Mouse (Mus musculus) cerebellum, postnatal 36 days (tissue): ENCODE measurements at regions not wholly inside any gene's neighbourhood (a gene's known extent, or its start where the extent isn't known, plus 50 kb on each side); places are given as distances from the start of the nearest gene placed in this dataset.

Experiments used
- DNase-seq, 2 experiments: peaks; one replicate each; pipeline ENCODE4 v3.0.0; 2021 to 2022; ENCODE audit warnings: mixed read lengths in 2 of 2

GRCm38 (mm10) chr3:50761766-50762165 lies 318.4 kb upstream of the Slc7a11 start:
- DNase-seq = no peak

GRCm38 (mm10) chr3:50758106-50758505 lies 314.7 kb upstream of the Slc7a11 start:
- DNase-seq = no peak

- no peak for DNase-seq
Measured at GRCm38 (mm10) chr3:50737173-50737572, 293.8 kb upstream of the Slc7a11 start.

GRCm38 (mm10) chr3:50719035-50719434 lies 275.6 kb upstream of the Slc7a11 start:
- no peak for DNase-seq

- DNase-seq = no peak
Measured at GRCm38 (mm10) chr3:50713463-50713862, 270.0 kb upstream of the Slc7a11 start.

- DNase-seq = no peak
Measured at GRCm38 (mm10) chr3:50709415-50709989, 266.1 kb upstream of the Slc7a11 start.

- no peak for DNase-seq
Measured at GRCm38 (mm10) chr3:50706707-50707106, 263.3 kb upstream of the Slc7a11 start.

- DNase-seq = no peak
Measured at GRCm38 (mm10) chr3:50694904-50695680, 251.7 kb upstream of the Slc7a11 start.

GRCm38 (mm10) chr3:50694497-50694896 lies 251.1 kb upstream of the Slc7a11 start:
- peak; percentile 22 to 39 for DNase-seq

GRCm38 (mm10) chr3:50692306-50692705 lies 248.9 kb upstream of the Slc7a11 start:
- no peak for DNase-seq

GRCm38 (mm10) chr3:50690750-50691149 lies 247.3 kb upstream of the Slc7a11 start:
- no peak for DNase-seq

GRCm38 (mm10) chr3:50689375-50689774 lies 246.0 kb upstream of the Slc7a11 start:
- no peak for DNase-seq

- DNase-seq = no peak
Measured at GRCm38 (mm10) chr3:50687755-50688154, 244.3 kb upstream of the Slc7a11 start.

GRCm38 (mm10) chr3:50678611-50678988 lies 235.2 kb upstream of the Slc7a11 start:
- no peak for DNase-seq

GRCm38 (mm10) chr3:50677953-50678610 lies 234.7 kb upstream of the Slc7a11 start:
- no peak for DNase-seq

GRCm38 (mm10) chr3:50675769-50676168 lies 232.4 kb upstream of the Slc7a11 start:
- DNase-seq = no peak

GRCm38 (mm10) chr3:50674860-50675566 lies 231.6 kb upstream of the Slc7a11 start:
- no peak for DNase-seq

- DNase-seq = no peak
Measured at GRCm38 (mm10) chr3:50665316-50665715, 221.9 kb upstream of the Slc7a11 start.

GRCm38 (mm10) chr3:50660966-50661365 lies 217.6 kb upstream of the Slc7a11 start:
- no peak for DNase-seq

GRCm38 (mm10) chr3:50660566-50660965 lies 217.2 kb upstream of the Slc7a11 start:
- DNase-seq = no peak

- no peak for DNase-seq
Measured at GRCm38 (mm10) chr3:50657890-50658289, 214.5 kb upstream of the Slc7a11 start.

GRCm38 (mm10) chr3:50654441-50654840 lies 211.0 kb upstream of the Slc7a11 start:
- DNase-seq = no peak

GRCm38 (mm10) chr3:50652265-50652664 lies 208.9 kb upstream of the Slc7a11 start:
- DNase-seq = no peak
